Mouse (Mus musculus) heart, embryonic 14.5 days (tissue): Measurements from ENCODE around the gene Ptprj. TPM values are rescaled to one million over a fixed set of nuclear protein-coding genes. Genes with fewer than 3 reads are reported as not detected.

ENCODE experiments used
- ATAC-seq: fragments of 200-750 bp; cut with Nextera tagmentation; 2 replicates; pipeline ENCODE4 v1.8.0; 2017; ENCODE audit warnings: low read depth, moderate TSS enrichment; ENCODE audit not compliant: insufficient number of reproducible peaks, insufficient read depth, low FRiP score
- H3K27ac ChIP-seq, 2 experiments: fragments of 200-500 bp in 1 of 2; fragments of 300-500 bp in 1 of 2; sonication (generic) in 1 of 2; replicated peaks in 1 of 2; 2 replicates each; pipeline ENCODE4 v1.5.1; 2012 to 2014; ENCODE audit warnings: low read depth in 2 of 2, low read length in 2 of 2, control low read depth in 1 of 2, mild to moderate bottlenecking in 1 of 2, mixed read lengths in 1 of 2; ENCODE audit not compliant: control insufficient read depth in 1 of 2, insufficient read depth in 1 of 2
- H3K27me3 ChIP-seq: fragments of 300-500 bp; sonication (generic); 2 replicates; pipeline ENCODE4 v1.6.1; 2014; ENCODE audit warnings: mild to moderate bottlenecking, low read length, control low read depth; ENCODE audit not compliant: control insufficient read depth, insufficient read depth
- H3K36me3 ChIP-seq: fragments of 300-500 bp; sonication (generic); 2 replicates; pipeline ENCODE4 v1.6.1; 2014; ENCODE audit warnings: mild to moderate bottlenecking, control low read depth, low read length, mixed read lengths; ENCODE audit not compliant: control insufficient read depth, insufficient read depth
- H3K4me1 ChIP-seq, 2 experiments: fragments of 200-500 bp in 1 of 2; fragments of 300-500 bp in 1 of 2; sonication (generic) in 1 of 2; 2 replicates each; pipeline ENCODE4 v1.6.1; 2012 to 2014; ENCODE audit warnings: low read length in 2 of 2, control low read depth in 1 of 2, mixed read lengths in 1 of 2; ENCODE audit not compliant: control insufficient read depth in 2 of 2, insufficient read depth in 2 of 2
- H3K4me2 ChIP-seq: fragments of 300-500 bp; sonication (generic); 2 replicates; pipeline ENCODE4 v1.6.1; 2014; ENCODE audit warnings: mild to moderate bottlenecking, low read length
- H3K4me3 ChIP-seq, 2 experiments: fragments of 200-500 bp in 1 of 2; fragments of 300-500 bp in 1 of 2; sonication (generic) in 1 of 2; 2 replicates each; pipeline ENCODE4 v1.5.1; 2012 to 2014; ENCODE audit warnings: low read length in 2 of 2, mild to moderate bottlenecking in 2 of 2, control low read depth in 1 of 2, low read depth in 1 of 2, moderate library complexity in 1 of 2; ENCODE audit not compliant: control insufficient read depth in 1 of 2, insufficient read depth in 1 of 2
- H3K9ac ChIP-seq: fragments of 300-500 bp; sonication (generic); 2 replicates; pipeline ENCODE4 v1.6.1; 2014; ENCODE audit warnings: mild to moderate bottlenecking, low read length
- H3K9me3 ChIP-seq: fragments of 300-500 bp; sonication (generic); 2 replicates; pipeline ENCODE4 v1.6.1; 2016; ENCODE audit warnings: low read length, control low read depth; ENCODE audit not compliant: control insufficient read depth
- WGBS: fragments of 180-500 bp; shearing (Covaris S2); extraction: QIAGEN DNeasy Blood & Tissue Kit; methylation state at CpG from one replicate; pipeline ENCODE4 v1.1.7; 2014; 5-methylcytosine and 5-hydroxymethylcytosine counted together
- polyA plus RNA-seq: library from polyadenylated mRNA; unstranded; fragments of >200 nt; fragmentation: Nextera tagmentation; extraction: Ambion mirVana; gene quantifications from 2 replicates; pipeline ENCODE4 v1.2.1, GENCODE M21; 2014

The Ptprj gene
- polyA plus RNA-seq, 1 experiment from 2014 or later, result 1.5 TPM

DNA sequence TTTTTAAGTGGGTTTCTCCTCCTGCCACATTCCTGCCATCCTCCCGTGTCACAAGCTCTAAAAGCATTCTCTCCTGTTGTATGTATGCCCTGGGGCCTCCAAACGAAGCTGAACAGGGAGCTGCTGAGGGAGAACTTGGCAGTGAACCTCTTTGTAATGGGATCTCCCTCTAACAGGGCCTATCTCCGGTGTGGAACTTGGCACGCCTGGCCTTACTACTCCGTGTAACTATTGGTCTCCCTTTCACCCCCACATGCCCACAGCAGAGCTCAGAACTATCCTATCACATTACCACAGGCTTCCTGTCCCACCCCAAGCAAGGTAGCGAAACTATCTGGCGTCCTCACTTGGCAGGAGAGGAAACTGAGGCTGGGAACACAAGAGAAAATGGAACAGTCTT is 14.4 kb downstream of the Ptprj start:
- H3K36me3 ChIP-seq, result no peaks in the 10 kb centered on the region
- peaks cover 13 to 23% of the 10 kb centered on the region in 2 experiments for H3K4me1 ChIP-seq
- peak; percentile 68 for ATAC-seq
- H3K9ac ChIP-seq, result no peak overlapping the region
- H3K4me3 ChIP-seq, result no peak overlapping the region
- WGBS, result 30% methylated on average over 7 of the region's 7 CpGs
- H3K9me3 ChIP-seq, result no peaks in the 10 kb centered on the region
- no peaks in the 10 kb centered on the region for H3K27me3 ChIP-seq
- no peak overlapping the region for H3K4me2 ChIP-seq
- H3K27ac ChIP-seq, result peak overlapping the region in 1 of 2 experiments; percentile 47; a peak in 2 of 4 replicates

DNA sequence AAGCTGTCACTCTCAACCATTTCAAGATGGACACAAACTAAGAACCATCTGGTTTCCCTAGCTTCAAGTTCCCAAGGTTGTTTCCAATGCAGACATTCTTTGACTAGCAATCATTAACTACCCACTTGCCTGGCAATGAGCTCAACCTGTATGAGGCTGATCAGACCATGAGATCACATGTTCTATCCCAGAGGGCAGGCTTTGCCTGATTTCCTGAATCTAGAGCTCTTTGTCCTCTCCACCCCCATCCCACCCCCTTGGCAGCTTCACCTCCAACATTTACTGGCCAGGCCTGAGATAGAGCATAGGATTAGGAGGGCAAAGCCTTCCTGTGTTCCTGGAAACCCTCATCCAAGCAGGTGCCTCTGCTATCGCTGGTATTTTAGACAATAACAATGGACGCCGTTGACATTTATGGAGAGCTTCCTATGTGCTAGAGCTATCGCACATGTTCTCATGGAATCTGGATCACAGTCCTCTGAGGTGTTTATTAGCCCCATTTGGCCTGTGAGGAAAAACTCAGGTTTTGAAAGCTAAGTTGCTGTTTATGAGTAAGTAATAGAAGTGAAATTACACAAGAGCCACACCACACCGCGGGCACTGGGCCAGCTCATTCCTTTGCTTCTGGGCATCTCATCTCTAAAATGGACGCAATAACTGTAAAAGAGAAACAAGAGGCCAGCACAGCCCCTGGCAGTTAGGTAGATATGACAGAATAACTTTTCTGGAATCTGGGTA is 15.1 kb downstream of the Ptprj start:
- H3K27ac ChIP-seq, result peak overlapping the region in 1 of 2 experiments; percentile 47; a peak in 2 of 4 replicates
- no peaks in the 10 kb centered on the region for H3K36me3 ChIP-seq
- no peaks in the 10 kb centered on the region for H3K9me3 ChIP-seq
- H3K4me3 ChIP-seq, result no peak overlapping the region
- no peak overlapping the region for H3K4me2 ChIP-seq
- H3K27me3 ChIP-seq, result no peaks in the 10 kb centered on the region
- peaks cover 16 to 20% of the 10 kb centered on the region in 2 experiments for H3K4me1 ChIP-seq
- no peak for ATAC-seq
- 86% methylated on average over 7 of the region's 7 CpGs for WGBS
- no peak overlapping the region for H3K9ac ChIP-seq

DNA sequence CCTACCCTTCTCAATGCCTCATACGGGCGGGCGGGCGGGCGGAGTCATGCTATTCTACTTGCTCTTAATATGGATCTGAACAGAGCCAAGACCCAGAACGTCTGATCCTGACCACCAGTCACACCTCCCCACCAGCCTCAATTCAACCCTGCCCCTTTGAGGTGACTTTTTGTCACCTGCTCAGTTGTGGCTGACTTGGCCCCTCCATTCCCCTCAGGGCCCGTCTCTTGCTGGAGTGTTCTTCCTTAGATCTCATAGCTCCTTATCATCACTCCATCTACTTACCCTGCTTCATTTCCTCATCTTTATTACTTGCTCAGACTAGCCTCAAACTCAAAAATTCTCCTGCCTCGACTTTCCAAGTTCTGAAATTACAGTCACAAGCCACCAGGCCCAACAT is 15.9 kb downstream of the Ptprj start:
- Histone ChIP-seq H3K27ac (no peak overlapping the region), H3K27me3 (no peaks in the 10 kb centered on the region), H3K9me3 (no peaks in the 10 kb centered on the region), H3K36me3 (no peaks in the 10 kb centered on the region), H3K4me2 (no peak overlapping the region), H3K9ac (no peak overlapping the region), H3K4me3 (no peak overlapping the region), H3K4me1 (peaks cover 16 to 25% of the 10 kb centered on the region in 2 experiments)
- no peak for ATAC-seq
- 81% methylated on average over 8 of the region's 8 CpGs for WGBS

DNA sequence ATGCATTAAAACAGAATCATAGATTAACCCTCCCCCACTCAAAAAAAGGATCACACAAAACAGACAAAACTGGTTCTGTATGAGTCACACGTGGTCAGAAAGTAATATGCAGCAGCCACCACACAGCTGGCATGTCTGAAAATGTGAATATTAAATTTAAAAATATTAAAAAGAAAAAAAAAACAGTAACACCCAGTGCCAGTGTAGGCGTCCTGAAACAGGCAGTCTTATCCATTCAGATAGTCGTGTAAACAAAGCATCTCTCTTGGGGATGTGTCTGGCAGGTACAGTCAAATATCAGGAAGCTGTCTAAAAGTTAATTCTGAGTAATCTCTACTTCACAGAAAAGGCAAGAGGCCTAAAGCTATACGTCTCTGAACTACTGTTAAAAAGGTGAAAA is 17.3 kb downstream of the Ptprj start:
- Histone ChIP-seq H3K36me3 (no peaks in the 10 kb centered on the region), H3K4me2 (no peak overlapping the region), H3K4me3 (no peak overlapping the region), H3K9ac (no peak overlapping the region), H3K9me3 (no peaks in the 10 kb centered on the region), H3K27ac (no peak overlapping the region), H3K4me1 (peaks cover 16 to 25% of the 10 kb centered on the region in 2 experiments), H3K27me3 (no peaks in the 10 kb centered on the region)
- WGBS, result 71% methylated on average over 4 of the region's 4 CpGs
- ATAC-seq, result no peak

DNA sequence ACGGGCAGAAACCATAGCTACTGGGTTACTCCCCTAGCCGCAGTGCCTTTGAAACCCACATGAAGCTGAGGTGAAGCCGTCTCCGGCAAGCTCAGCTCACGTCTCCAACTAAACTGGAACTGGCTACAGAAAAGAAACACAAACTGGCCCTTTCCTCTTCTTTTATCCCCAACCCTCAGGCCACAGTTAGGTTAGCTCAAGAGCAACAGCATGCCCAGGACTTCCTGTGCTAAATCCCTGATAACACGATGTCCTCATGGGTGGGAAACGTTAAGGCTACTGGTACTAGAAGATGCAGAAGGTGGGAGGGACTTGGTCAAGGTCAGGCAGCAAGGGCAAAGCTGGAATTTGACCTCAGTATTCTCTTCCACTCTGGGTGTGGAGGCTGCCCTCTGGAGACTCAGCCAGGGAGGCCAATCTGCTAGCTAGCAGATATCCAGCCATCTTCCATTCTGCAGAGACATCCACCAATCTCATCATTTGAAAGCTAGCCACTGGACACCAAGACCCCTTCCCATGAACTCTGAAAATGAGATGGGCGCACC is 18.2 kb downstream of the Ptprj start:
- H3K4me2 ChIP-seq, result no peak overlapping the region
- no peak overlapping the region for H3K9ac ChIP-seq
- no peak for ATAC-seq
- 66% methylated on average over 8 of the region's 8 CpGs for WGBS
- H3K4me1 ChIP-seq, result peaks cover 16 to 25% of the 10 kb centered on the region in 2 experiments
- H3K27ac ChIP-seq, result no peak overlapping the region
- no peaks in the 10 kb centered on the region for H3K27me3 ChIP-seq
- H3K4me3 ChIP-seq, result no peak overlapping the region
- no peaks in the 10 kb centered on the region for H3K9me3 ChIP-seq
- H3K36me3 ChIP-seq, result no peaks in the 10 kb centered on the region

- ATAC-seq, result no peak
- Histone ChIP-seq H3K27me3 (no peaks in the 10 kb centered on the region), H3K4me3 (no peak overlapping the region), H3K4me1 (peaks cover 6 to 7% of the 10 kb centered on the region in 2 experiments; a peak in 3 of 4 replicates), H3K27ac (no peak overlapping the region), H3K9me3 (no peaks in the 10 kb centered on the region), H3K4me2 (no peak overlapping the region), H3K9ac (no peak overlapping the region), H3K36me3 (no peaks in the 10 kb centered on the region)
- WGBS, result 41% methylated on average over 6 of the region's 6 CpGs
Measured at GRCm38 (mm10) chr2:90560197-90560843, 20.1 kb downstream of the Ptprj start.

- Histone ChIP-seq H3K4me2 (no peak overlapping the region), H3K27ac (no peak overlapping the region)
- 58% methylated on average over 12 of the region's 12 CpGs for WGBS
Measured at GRCm38 (mm10) chr2:90559688-90560196, 20.7 kb downstream of the Ptprj start.

More at GRCm38 (mm10) chr2:90559688-90560196, 20.7 kb downstream of the Ptprj start:
- Histone ChIP-seq H3K9me3 (no peaks in the 10 kb centered on the region), H3K9ac (no peak overlapping the region), H3K36me3 (no peaks in the 10 kb centered on the region), H3K27me3 (no peaks in the 10 kb centered on the region), H3K4me3 (no peak overlapping the region), H3K4me1 (peaks cover 6 to 7% of the 10 kb centered on the region in 2 experiments; a peak in 3 of 4 replicates)
- no peak for ATAC-seq
